Mouse (Mus musculus) stomach, embryonic 16.5 days (tissue): Measurements from ENCODE around the gene Lrrc46. TPM values are rescaled to one million over a fixed set of nuclear protein-coding genes. Genes with fewer than 3 reads are reported as not detected.

ENCODE experiments used
- ATAC-seq: fragments of 200-750 bp; cut with Nextera tagmentation; 2 replicates; pipeline ENCODE4 v1.8.0; 2017; ENCODE audit warnings: moderate number of reproducible peaks, moderate TSS enrichment; ENCODE audit not compliant: insufficient read depth, low FRiP score
- H3K27ac ChIP-seq: fragments of 300-500 bp; sonication (generic); 2 replicates; pipeline ENCODE4 v1.5.1; 2014; ENCODE audit warnings: low read length
- H3K27me3 ChIP-seq: fragments of 300-500 bp; sonication (generic); 2 replicates; pipeline ENCODE4 v1.6.1; 2014; ENCODE audit warnings: low read length, control low read depth, mixed read lengths; ENCODE audit not compliant: control insufficient read depth, insufficient read depth
- H3K36me3 ChIP-seq: fragments of 300-500 bp; sonication (generic); 2 replicates; pipeline ENCODE4 v1.6.1; 2014; ENCODE audit warnings: low read length; ENCODE audit not compliant: control insufficient read depth, insufficient read depth
- H3K4me1 ChIP-seq: fragments of 300-500 bp; sonication (generic); 2 replicates; pipeline ENCODE4 v1.6.1; 2014; ENCODE audit warnings: low read length, control low read depth, mixed read lengths; ENCODE audit not compliant: control insufficient read depth, insufficient read depth
- H3K4me2 ChIP-seq: fragments of 300-500 bp; sonication (generic); 2 replicates; pipeline ENCODE4 v1.6.1; 2014; ENCODE audit warnings: low read depth, low read length, mixed read lengths
- H3K4me3 ChIP-seq: fragments of 300-500 bp; sonication (generic); replicated peaks from 2 replicates; pipeline ENCODE4 v1.5.1; 2014; ENCODE audit warnings: mild to moderate bottlenecking, low read length
- H3K9ac ChIP-seq: fragments of 300-500 bp; sonication (generic); 2 replicates; pipeline ENCODE4 v1.6.1; 2014; ENCODE audit warnings: low read length
- H3K9me3 ChIP-seq: fragments of 300-500 bp; sonication (generic); replicated peaks from 2 replicates; pipeline ENCODE4 v1.6.1; 2016; ENCODE audit warnings: low read length, control low read depth; ENCODE audit not compliant: control insufficient read depth
- WGBS: fragments of 180-500 bp; shearing (Covaris S2); extraction: QIAGEN DNeasy Blood & Tissue Kit; methylation state at CpG from one replicate; pipeline ENCODE4 v1.1.7; 2014; 5-methylcytosine and 5-hydroxymethylcytosine counted together
- polyA plus RNA-seq: library from polyadenylated mRNA; unstranded; fragments of >200 nt; fragmentation: Nextera tagmentation; extraction: Ambion mirVana; gene quantifications from 2 replicates; pipeline ENCODE4 v1.2.1, GENCODE M21; 2015

Lrrc46 gene
- polyA plus RNA-seq, 1 experiment from 2014 or later, result 0.62 TPM

DNA sequence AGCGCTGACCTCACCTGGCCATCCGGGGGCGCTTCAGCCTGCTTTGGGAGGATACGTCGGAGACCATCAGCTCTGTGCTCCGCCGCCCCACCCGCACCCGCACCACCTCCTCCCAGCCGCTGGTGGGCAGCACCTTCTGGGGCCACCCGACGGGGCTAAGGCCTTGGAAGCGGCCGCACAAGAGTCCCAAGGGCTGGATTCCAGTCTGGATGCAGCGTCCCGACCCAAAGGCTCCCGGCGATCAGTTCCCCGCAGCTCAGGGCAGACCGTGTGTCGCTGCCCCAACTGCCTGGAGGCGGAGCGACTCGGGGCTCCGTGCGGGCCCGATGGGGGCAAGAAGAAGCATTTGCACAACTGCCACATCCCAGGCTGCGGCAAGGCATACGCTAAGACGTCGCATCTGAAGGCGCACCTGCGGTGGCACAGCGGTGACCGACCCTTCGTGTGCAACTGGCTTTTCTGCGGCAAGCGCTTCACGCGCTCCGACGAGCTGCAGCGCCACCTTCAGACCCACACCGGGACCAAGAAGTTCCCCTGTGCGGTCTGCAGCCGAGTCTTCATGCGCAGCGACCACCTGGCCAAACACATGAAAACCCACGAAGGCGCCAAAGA, 19.2 kb downstream of the Lrrc46 start:
- Histone ChIP-seq H3K9me3 (no peaks in the 10 kb centered on the region), H3K36me3 (no peaks in the 10 kb centered on the region), H3K27me3 (peaks cover 44% of the 10 kb centered on the region), H3K9ac (peak overlapping the region; percentile 81), H3K4me3 (peak overlapping the region; percentile 62), H3K27ac (no peak overlapping the region), H3K4me2 (peak overlapping the region; percentile 95), H3K4me1 (peaks cover 22% of the 10 kb centered on the region)
- under 1% methylated on average over 50 of the region's 50 CpGs for WGBS
- peak; percentile 35; the same call in 1 of the 2 replicates for ATAC-seq

DNA sequence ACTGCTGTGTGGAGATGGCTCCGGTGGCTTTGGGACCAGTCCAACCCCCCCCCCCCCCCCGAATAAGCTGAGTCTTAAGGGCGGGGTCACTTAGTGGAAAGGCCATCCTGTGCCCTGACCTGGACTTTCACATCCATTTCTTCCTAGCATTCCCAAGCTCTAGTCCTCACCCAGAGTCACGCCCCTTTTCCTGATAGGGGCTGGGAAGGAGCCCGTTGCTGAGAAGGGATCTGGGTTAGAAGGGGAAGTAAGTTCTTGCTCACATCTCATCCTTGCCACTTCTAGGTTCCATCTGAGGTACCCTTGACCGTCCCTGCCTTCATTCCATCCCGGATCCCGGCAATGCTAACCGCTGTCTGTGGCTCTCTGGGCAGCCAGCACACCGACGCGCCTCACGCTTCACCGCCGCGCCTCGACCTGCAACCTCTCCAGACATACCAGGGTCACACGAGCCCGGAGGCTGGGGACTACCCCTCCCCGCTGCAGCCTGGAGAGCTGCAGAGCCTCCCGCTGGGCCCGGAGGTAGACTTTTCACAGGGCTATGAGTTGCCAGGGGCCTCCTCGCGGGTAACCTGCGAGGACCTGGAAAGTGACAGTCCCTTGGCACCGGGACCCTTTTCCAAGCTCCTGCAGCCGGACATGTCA, 20.0 kb downstream of the Lrrc46 start:
- H3K9me3 ChIP-seq, result no peaks in the 10 kb centered on the region
- WGBS, result 2% methylated on average over 27 of the region's 27 CpGs
- H3K4me1 ChIP-seq, result peaks cover 22% of the 10 kb centered on the region
- no peak for ATAC-seq
- peaks cover 50% of the 10 kb centered on the region for H3K27me3 ChIP-seq
- peak overlapping the region; percentile 62 for H3K4me3 ChIP-seq
- H3K9ac ChIP-seq, result peak overlapping the region; percentile 81
- H3K27ac ChIP-seq, result no peak overlapping the region
- no peaks in the 10 kb centered on the region for H3K36me3 ChIP-seq
- H3K4me2 ChIP-seq, result peak overlapping the region; percentile 95

DNA sequence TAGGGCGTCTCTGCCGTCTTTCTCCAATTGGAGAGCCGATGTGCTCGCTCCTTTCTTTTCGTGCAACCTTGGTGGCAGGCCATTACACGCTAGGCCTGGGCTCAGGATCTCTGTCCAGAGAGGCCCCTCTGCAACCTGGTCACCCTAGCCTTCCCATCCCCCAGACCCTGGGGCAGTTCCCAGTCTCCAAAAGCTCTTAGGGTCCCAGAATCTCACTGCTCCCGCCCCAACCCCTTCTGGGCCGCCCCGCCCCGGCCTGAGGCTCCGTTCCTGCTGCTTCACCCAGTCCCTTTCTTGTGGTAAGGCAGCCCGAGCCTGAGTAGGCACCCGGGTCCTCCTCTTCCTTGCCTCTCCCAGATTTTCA, 21.9 kb downstream of the Lrrc46 start:
- peak overlapping the region; percentile 46 for H3K4me3 ChIP-seq
- 12% methylated on average over 13 of the region's 13 CpGs for WGBS
- peak overlapping the region; percentile 69 for H3K9ac ChIP-seq
- H3K27ac ChIP-seq, result peak overlapping the region; percentile 70
- H3K27me3 ChIP-seq, result peaks cover 58% of the 10 kb centered on the region
- peak overlapping the region; percentile 57; the same call in 1 of the 2 replicates for H3K4me2 ChIP-seq
- peaks cover 15% of the 10 kb centered on the region for H3K4me1 ChIP-seq
- no peaks in the 10 kb centered on the region for H3K36me3 ChIP-seq
- no peaks in the 10 kb centered on the region for H3K9me3 ChIP-seq
- no peak for ATAC-seq

DNA sequence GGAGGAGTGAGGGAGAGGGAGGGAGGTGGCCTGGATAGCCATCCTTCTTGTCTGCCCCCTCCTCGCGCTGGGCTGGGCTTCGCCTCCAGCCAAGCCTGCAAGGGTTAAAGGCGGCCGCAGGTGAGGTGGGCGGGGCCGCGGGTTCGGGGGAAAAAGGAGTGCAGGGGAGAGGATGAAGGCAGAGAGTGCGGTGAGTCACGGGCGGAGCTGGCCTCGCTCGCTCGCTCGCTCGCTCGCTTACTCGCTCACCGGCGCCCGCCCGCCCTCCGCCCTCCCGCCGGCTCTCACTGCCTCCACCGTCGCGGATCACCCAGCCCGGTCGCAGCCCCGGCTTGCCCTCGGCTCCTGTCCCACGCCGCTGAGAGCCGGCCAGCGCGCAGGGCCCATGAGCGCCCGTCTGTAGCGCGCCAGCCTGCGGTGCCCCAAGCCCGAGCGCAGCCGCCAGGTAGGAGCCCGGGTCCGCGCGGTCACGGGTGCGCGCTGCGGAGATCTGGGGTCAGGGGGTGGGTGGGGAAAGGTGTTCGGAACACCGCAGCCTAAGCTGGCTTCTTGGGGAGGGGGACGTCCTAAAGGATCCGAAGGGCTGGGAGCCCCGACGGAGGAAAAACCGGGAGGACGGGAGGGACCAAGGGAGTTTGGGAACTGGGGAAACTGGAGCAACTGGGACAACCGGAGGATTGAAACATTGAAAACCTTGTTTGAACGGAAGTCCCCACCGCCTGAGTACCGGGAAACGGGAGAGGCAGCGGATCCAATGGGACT, 22.4 kb downstream of the Lrrc46 start:
- Histone ChIP-seq H3K36me3 (no peaks in the 10 kb centered on the region), H3K9ac (peak overlapping the region; percentile 69), H3K4me2 (peak overlapping the region; percentile 57), H3K27ac (peak overlapping the region; percentile 70), H3K4me1 (peaks cover 15% of the 10 kb centered on the region), H3K4me3 (peak overlapping the region; percentile 46), H3K9me3 (no peaks in the 10 kb centered on the region), H3K27me3 (peaks cover 58% of the 10 kb centered on the region)
- ATAC-seq, result peak; percentile 23; the same call in 1 of the 2 replicates
- 2% methylated on average over 64 of the region's 68 CpGs for WGBS

DNA sequence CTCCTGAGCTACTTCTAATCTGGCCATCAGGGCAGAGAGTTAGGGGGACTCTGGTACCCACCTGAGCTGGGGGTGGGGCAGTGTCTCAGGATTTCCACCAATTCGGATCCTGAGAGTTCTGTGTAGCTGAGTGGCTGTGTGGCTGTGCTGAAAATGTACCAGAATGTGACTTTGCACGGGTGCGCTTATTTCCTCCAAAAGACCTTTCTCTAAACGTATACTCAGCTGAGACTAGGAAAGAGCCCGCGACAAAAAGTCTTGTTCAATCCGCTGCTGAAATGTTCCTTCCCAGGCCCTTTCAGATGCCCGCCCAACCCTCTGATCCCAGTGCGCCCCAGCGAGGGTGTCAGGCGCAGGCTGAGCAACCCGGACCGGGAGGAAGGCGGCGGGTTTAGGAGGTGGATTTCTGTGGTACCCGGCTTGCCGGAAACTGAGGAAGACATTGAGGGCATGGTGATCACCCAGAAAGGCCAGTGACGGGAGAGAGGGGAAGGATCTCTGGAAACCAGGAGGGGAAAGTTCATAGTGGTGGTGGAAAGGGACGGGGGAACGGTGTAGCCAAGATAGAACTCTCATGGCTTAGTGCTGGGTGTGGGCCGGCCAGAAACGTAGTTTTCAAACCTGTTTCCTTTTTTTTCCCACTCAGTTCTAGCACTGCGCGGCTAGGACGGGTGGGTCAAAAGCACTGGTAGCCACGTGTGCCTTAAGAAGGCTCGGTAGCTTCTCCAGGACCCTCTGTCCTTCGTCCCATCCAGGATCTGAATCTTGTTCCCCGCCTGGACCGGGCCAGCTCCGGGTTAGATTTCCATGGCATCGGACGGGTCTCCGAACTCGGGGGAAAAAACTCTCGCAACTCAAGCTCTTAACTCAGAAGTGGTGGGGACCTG, 23.3 kb downstream of the Lrrc46 start:
- peaks cover 18% of the 10 kb centered on the region for H3K4me1 ChIP-seq
- H3K36me3 ChIP-seq, result no peaks in the 10 kb centered on the region
- no peak overlapping the region for H3K27ac ChIP-seq
- H3K27me3 ChIP-seq, result peaks cover 51% of the 10 kb centered on the region
- no peaks in the 10 kb centered on the region for H3K9me3 ChIP-seq
- 1% methylated on average over 36 of the region's 36 CpGs for WGBS
- no peak for ATAC-seq
- H3K4me3 ChIP-seq, result peak overlapping the region; percentile 46
- peak overlapping the region; percentile 69; the same call in 1 of the 2 replicates for H3K9ac ChIP-seq
- peak overlapping the region; percentile 57 for H3K4me2 ChIP-seq

DNA sequence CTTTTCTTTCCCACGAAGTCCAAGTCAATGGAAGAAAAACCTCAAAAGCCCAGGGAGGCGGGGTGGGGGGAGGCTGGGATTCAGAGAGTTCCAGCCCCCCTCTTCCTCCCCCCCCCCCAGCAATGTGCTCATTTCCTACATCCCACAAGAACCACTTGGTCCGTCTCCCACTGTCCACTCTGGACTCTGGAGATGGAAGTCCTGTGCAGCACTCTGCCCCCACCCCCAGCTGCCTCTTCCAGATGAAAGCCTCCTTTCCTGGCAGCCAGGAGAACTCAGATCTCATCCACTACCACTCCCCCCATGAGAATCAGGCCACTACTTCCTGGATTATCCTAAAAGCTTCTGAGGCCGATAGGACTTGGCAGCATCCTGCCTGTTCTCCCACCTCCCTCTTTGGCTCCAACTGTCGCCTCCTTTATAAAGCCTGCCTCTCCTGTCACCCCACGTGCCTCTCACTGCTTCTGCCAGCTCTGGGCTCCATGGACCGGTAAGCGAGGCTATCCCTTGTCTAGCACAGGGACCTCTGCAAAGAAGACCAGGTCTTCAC, 28.0 kb downstream of the Lrrc46 start, which contains the start of gene Sp6:
Sp6 (plus strand) TSS at position 274 of the 550 bp plus-strand sequence.
- ATAC-seq, result peak; percentile 42; the same call in 1 of the 2 replicates
- H3K4me2 ChIP-seq, result no peak within 1 kb of the TSS
- H3K36me3 ChIP-seq, result no peaks in the 10 kb centered on the region
- 27% methylated on average over 8 of the region's 8 CpGs for WGBS
- no peak within 1 kb of the TSS for H3K27ac ChIP-seq
- H3K27me3 ChIP-seq, result peaks cover 20% of the 10 kb centered on the region
- H3K9ac ChIP-seq, result peak within 1 kb of the TSS; percentile 21; the same call in 1 of the 2 replicates
- H3K4me3 ChIP-seq, result no peak within 1 kb of the TSS
- H3K4me1 ChIP-seq, result 0 out of 2 replicates have a peak, but pooled peaks cover 9% of the 10 kb centered on the region
- no peaks in the 10 kb centered on the region for H3K9me3 ChIP-seq

DNA sequence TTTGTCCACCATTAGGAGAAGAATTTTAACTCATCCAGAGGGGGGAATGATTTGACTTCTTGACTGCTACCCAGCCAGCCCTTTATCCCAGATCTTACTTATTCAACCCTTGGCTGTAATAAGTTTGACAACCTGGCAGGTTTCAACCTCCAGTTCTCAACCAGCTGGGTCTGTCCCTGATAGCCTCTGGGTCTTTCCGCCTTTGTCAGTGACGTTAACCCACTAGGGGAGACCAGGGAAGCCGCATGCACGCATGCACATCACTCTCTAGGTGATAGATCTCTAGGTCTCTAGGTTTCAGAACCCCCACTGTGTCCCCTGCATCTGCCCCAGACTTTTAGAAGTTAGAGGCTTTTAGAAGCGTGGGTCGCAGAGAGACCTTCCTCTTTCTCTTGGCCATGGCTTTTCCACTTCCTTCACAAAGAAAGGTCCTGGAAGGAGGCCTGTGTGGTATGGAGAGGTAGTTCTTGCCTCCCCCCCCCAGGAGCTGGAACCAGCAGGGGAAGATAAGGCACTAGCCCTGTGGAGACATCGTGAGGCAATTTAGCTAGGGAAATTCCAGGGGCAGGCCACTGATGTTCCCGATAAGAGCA, 31.9 kb downstream of the Lrrc46 start:
- H3K9me3 ChIP-seq, result no peaks in the 10 kb centered on the region
- no peak overlapping the region for H3K4me3 ChIP-seq
- 0 out of 2 replicates have a peak, but pooled peaks cover 3% of the 10 kb centered on the region for H3K4me1 ChIP-seq
- 52% methylated on average over 8 of the region's 8 CpGs for WGBS
- no peak overlapping the region for H3K27ac ChIP-seq
- H3K27me3 ChIP-seq, result peaks cover 5% of the 10 kb centered on the region; the same call in 1 of the 2 replicates
- no peak overlapping the region for H3K4me2 ChIP-seq
- no peak for ATAC-seq
- H3K9ac ChIP-seq, result no peak overlapping the region
- H3K36me3 ChIP-seq, result no peaks in the 10 kb centered on the region
